ENCODE assay signal across 8 mouse cellular contexts in genomic region chr14:54925349-54926342, GRCm38 (mm10). TPM values are rescaled to one million over a fixed set of nuclear protein-coding genes. Genes with fewer than 3 reads are reported as not detected.
DNase-seq lines count a peak whose midpoint lies in the region; ATAC-seq and TF ChIP-seq lines count a peak whose summit lies in the region.

TSS of gene Efs (minus strand) at chr14:54926126.

- DNase-seq in heart, adult 11 months = peak; percentile 98
- DNase-seq in heart, adult 8-10 months (ENCODE audit: low spot score) = no peak
- peak; percentile 73 for DNase-seq in embryo, embryonic 9.5 days (ENCODE audit: extremely low spot score)
- no peak for DNase-seq in gonadal fat pad, adult 2 months (ENCODE audit: low read depth)
- DNase-seq in liver, embryonic 11.5 days (ENCODE audit: low spot score) = peak; percentile 54
- DNase-seq in neural tube, embryonic 11.5 days (ENCODE audit: low spot score) = peak; percentile 77
- peak; percentile 60 for DNase-seq in urinary bladder, postnatal 25 days (ENCODE audit: low spot score)

- 7% methylated on average over 53 of the region's 57 CpGs for WGBS in intestine, postnatal 0 days
- 5% methylated on average over 56 of the region's 57 CpGs for WGBS in liver, embryonic 11.5 days
- WGBS in neural tube, embryonic 11.5 days = under 1% methylated on average over 50 of the region's 57 CpGs

- no peak for TF ChIP-seq CTCF in intestine, postnatal 0 days (IDR thresholded peaks at IDR 0.05; ENCODE audit: low read depth)

- H3K9ac ChIP-seq in intestine, postnatal 0 days (ENCODE audit: low read depth, low read length) = peak within 1 kb of the TSS; percentile 68
- H3K9ac ChIP-seq in liver, embryonic 11.5 days (ENCODE audit: low read depth, low read length) = peak within 1 kb of the TSS; percentile 65
- H3K9ac ChIP-seq in neural tube, embryonic 11.5 days (ENCODE audit: low read length) = peak within 1 kb of the TSS; percentile 95

- H3K36me3 ChIP-seq in intestine, postnatal 0 days (ENCODE audit: control insufficient read depth, insufficient read depth) = no peaks in the 10 kb centered on the region
- no peaks in the 10 kb centered on the region for H3K36me3 ChIP-seq in liver, embryonic 11.5 days (ENCODE audit: control insufficient read depth, insufficient read depth, low read length)
- peaks cover 7% of the 10 kb centered on the region for H3K36me3 ChIP-seq in neural tube, embryonic 11.5 days (ENCODE audit: control insufficient read depth, insufficient read depth, low read length)

- peak within 1 kb of the TSS; percentile 51 for H3K4me3 ChIP-seq in intestine, postnatal 0 days (ENCODE audit: low read depth, low read length)
- peak within 1 kb of the TSS; percentile 51 for H3K4me3 ChIP-seq in liver, embryonic 11.5 days (ENCODE audit: low read depth, low read length)
- H3K4me3 ChIP-seq in neural tube, embryonic 11.5 days (ENCODE audit: low read depth, low read length) = peak within 1 kb of the TSS; percentile 51

- H3K4me2 ChIP-seq in intestine, postnatal 0 days (replicated peaks; ENCODE audit: low read depth) = peak within 1 kb of the TSS; percentile 76
- H3K4me2 ChIP-seq in liver, embryonic 11.5 days = peak within 1 kb of the TSS; percentile 81
- H3K4me2 ChIP-seq in neural tube, embryonic 11.5 days (ENCODE audit: low read depth) = peak within 1 kb of the TSS; percentile 95

- H3K9me3 ChIP-seq in intestine, postnatal 0 days (ENCODE audit: control insufficient read depth) = no peaks in the 10 kb centered on the region
- H3K9me3 ChIP-seq in liver, embryonic 11.5 days (ENCODE audit: control insufficient read depth, low read length) = peaks cover 4% of the 10 kb centered on the region; the same call in 1 of the 2 replicates
- 0 out of 2 replicates have a peak, but pooled peaks cover 2% of the 10 kb centered on the region for H3K9me3 ChIP-seq in neural tube, embryonic 11.5 days (ENCODE audit: control insufficient read depth, low read length)

- peaks cover 21% of the 10 kb centered on the region for H3K27me3 ChIP-seq in intestine, postnatal 0 days (replicated peaks; ENCODE audit: control insufficient read depth, insufficient read depth, low read length)
- H3K27me3 ChIP-seq in liver, embryonic 11.5 days (replicated peaks; ENCODE audit: control insufficient read depth, insufficient read depth, low read length) = peaks cover 46% of the 10 kb centered on the region
- no peaks in the 10 kb centered on the region for H3K27me3 ChIP-seq in neural tube, embryonic 11.5 days (ENCODE audit: control insufficient read depth, insufficient read depth, low read length)

- peak within 1 kb of the TSS; percentile 87 for H3K27ac ChIP-seq in intestine, postnatal 0 days (ENCODE audit: low read depth, low read length)
- peak within 1 kb of the TSS; percentile 73 for H3K27ac ChIP-seq in liver, embryonic 11.5 days (ENCODE audit: low read depth, low read length)
- peak within 1 kb of the TSS; percentile 96 for H3K27ac ChIP-seq in neural tube, embryonic 11.5 days (ENCODE audit: low read depth, low read length)

- 0 out of 2 replicates have a peak, but pooled peaks cover 2% of the 10 kb centered on the region for H3K4me1 ChIP-seq in intestine, postnatal 0 days (replicated peaks; ENCODE audit: control insufficient read depth, insufficient read depth, low read length)
- H3K4me1 ChIP-seq in liver, embryonic 11.5 days (replicated peaks; ENCODE audit: control insufficient read depth, insufficient read depth, low read length) = peaks cover 3% of the 10 kb centered on the region; the same call in 1 of the 2 replicates
- peaks cover 24% of the 10 kb centered on the region for H3K4me1 ChIP-seq in neural tube, embryonic 11.5 days (ENCODE audit: control insufficient read depth, insufficient read depth, low read length)

- ATAC-seq in intestine, postnatal 0 days = peak; percentile 58
- ATAC-seq in liver, embryonic 11.5 days (replicated peaks; ENCODE audit: low FRiP score) = peak; percentile 35
- peak; percentile 59 for ATAC-seq in neural tube, embryonic 11.5 days (ENCODE audit: insufficient read depth, low FRiP score, low TSS enrichment)

RNA-seq across cellular contexts. Expression of gene Efs, which starts in this region (rescaled TPM):
- 1 to 10 TPM; 1.6 to 2.6 (median 2.2) TPM for total RNA-seq in heart, adult 8-10 months (2022)
- polyA plus RNA-seq in gonadal fat pad, adult 2 months (2012; rRNA removed) = 12.1 and 13.9 TPM in 2 replicates
- polyA plus RNA-seq in intestine, postnatal 0 days (2015; fragmentation: Nextera tagmentation; extraction: Ambion mirVana) = 6.5 and 7.1 TPM in 2 replicates
- 5.5 and 6.7 TPM in 2 replicates for polyA plus RNA-seq in liver, embryonic 11.5 days (2014; fragmentation: Nextera tagmentation; extraction: Ambion mirVana)
- polyA plus RNA-seq in neural tube, embryonic 11.5 days (2014; fragmentation: Nextera tagmentation; extraction: Ambion mirVana) = 29.1 and 31.1 TPM in 2 replicates

Comparison
In these comparisons a context has a peak if more than half of its experiments do, and no peak if none do; other contexts are left out.
1. DNase-seq: peak in heart, adult 11 months (single experiment), embryo, embryonic 9.5 days (single experiment), liver, embryonic 11.5 days (single experiment), neural tube, embryonic 11.5 days (single experiment) and urinary bladder, postnatal 25 days (single experiment); none in heart, adult 8-10 months (single experiment) and gonadal fat pad, adult 2 months (single experiment).
2. Peak in every context shown above with its lines, with median percentiles within 50 percentile points of each other: ATAC-seq, H3K27ac ChIP-seq, H3K4me2 ChIP-seq, H3K4me3 ChIP-seq and H3K9ac ChIP-seq.